Mouse (Mus musculus) neural tube, embryonic 13.5 days (tissue): ENCODE results near the gene Atpaf1. TPM values are rescaled to one million over a fixed set of nuclear protein-coding genes. Genes with fewer than 3 reads are reported as not detected.

ENCODE experiments used
- ATAC-seq: fragments of 200-750 bp; cut with Nextera tagmentation; 2 replicates; pipeline ENCODE4 v1.8.0; 2017; ENCODE audit warnings: low read depth, mild to moderate bottlenecking, moderate TSS enrichment, moderate library complexity
- H3K27ac ChIP-seq: fragments of 300-500 bp; sonication (generic); replicated peaks from 2 replicates; pipeline ENCODE4 v1.5.1; 2015; ENCODE audit warnings: moderate library complexity, mild to moderate bottlenecking, inconsistent platforms
- H3K27me3 ChIP-seq: fragments of 300-500 bp; sonication (generic); 2 replicates; pipeline ENCODE4 v1.6.1; 2015; ENCODE audit warnings: mild to moderate bottlenecking, inconsistent platforms
- H3K36me3 ChIP-seq: fragments of 300-500 bp; sonication (generic); 2 replicates; pipeline ENCODE4 v1.6.1; 2015; ENCODE audit warnings: mild to moderate bottlenecking, inconsistent platforms
- H3K4me1 ChIP-seq: fragments of 300-500 bp; sonication (generic); replicated peaks from 2 replicates; pipeline ENCODE4 v1.6.1; 2015; ENCODE audit warnings: inconsistent platforms
- H3K4me2 ChIP-seq: fragments of 300-500 bp; sonication (generic); 2 replicates; pipeline ENCODE4 v1.6.1; 2015; ENCODE audit warnings: inconsistent platforms, mild to moderate bottlenecking, moderate library complexity
- H3K4me3 ChIP-seq: fragments of 300-500 bp; sonication (generic); 2 replicates; pipeline ENCODE4 v1.5.1; 2015; ENCODE audit warnings: mild to moderate bottlenecking, inconsistent platforms
- H3K9ac ChIP-seq: fragments of 300-500 bp; sonication (generic); 2 replicates; pipeline ENCODE4 v1.6.1; 2015; ENCODE audit warnings: moderate library complexity, mild to moderate bottlenecking, inconsistent platforms
- H3K9me3 ChIP-seq: fragments of 300-500 bp; sonication (generic); 2 replicates; pipeline ENCODE4 v1.6.1; 2016; ENCODE audit warnings: inconsistent platforms
- WGBS: fragments of 180-500 bp; shearing (Covaris S2); methylation state at CpG from one replicate; pipeline ENCODE4 v1.1.7; 2015; 5-methylcytosine and 5-hydroxymethylcytosine counted together
- polyA plus RNA-seq: library from polyadenylated mRNA; unstranded; fragments of >200 nt; fragmentation: Nextera tagmentation; extraction: Ambion mirVana; gene quantifications from 2 replicates; pipeline ENCODE4 v1.2.1, GENCODE M21; 2015

Atpaf1 gene
- polyA plus RNA-seq, 1 experiment from 2014 or later: 38.9 TPM

DNA sequence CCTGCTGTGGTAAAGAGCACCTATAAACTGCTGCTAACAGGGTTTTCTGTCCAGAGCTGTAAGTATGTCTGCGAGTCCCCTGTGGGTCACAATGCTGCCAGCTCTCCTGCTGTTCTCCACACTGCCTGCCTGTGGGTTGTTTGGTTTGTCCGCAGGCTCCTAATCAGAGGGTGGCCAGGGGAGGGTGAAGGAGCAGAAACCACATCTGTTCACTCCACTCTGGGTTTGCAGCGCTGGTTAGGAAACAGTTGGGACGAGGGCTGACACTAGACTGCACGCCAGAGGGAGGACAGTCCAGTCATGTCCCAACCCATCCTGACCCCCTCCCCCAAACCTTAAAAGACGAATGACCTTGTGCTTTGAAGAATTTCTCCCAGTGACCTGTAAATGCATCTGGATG lies 70.5 kb downstream of the Atpaf1 start:
- Histone ChIP-seq H3K4me3 (no peak overlapping the region), H3K4me2 (no peak overlapping the region), H3K27ac (peak overlapping the region; percentile 50; the same call in 1 of the 2 replicates), H3K4me1 (peaks cover 38% of the 10 kb centered on the region), H3K36me3 (peaks cover 35% of the 10 kb centered on the region), H3K9ac (peak overlapping the region; percentile 10; the same call in 1 of the 2 replicates), H3K27me3 (no peaks in the 10 kb centered on the region), H3K9me3 (no peaks in the 10 kb centered on the region)
- WGBS: 49% methylated on average over 6 of the region's 6 CpGs
- ATAC-seq: no peak

DNA sequence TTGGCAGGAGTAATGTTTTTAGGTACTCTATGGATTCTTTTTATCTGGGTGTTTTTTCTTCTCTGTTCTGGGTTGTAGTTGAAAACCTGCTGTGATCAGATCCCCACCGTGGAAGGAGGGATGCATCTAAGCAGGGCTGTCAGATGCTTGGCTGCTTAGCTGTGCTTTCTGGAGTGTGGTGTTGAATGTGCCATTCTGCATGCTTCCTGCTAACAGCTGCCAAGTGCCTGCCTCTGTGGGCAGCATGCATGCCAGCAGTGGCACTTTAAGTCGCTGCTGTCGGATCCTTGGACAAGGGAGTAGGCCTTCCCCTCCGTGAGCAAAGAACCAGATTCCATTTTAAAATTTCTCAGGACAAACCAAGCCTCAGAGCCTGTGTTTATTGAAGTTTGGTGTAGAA lies 71.0 kb downstream of the Atpaf1 start:
- no peaks in the 10 kb centered on the region for H3K27me3 ChIP-seq
- no peak overlapping the region for H3K4me2 ChIP-seq
- H3K9me3 ChIP-seq: no peaks in the 10 kb centered on the region
- no peak for ATAC-seq
- no peak overlapping the region for H3K4me3 ChIP-seq
- H3K36me3 ChIP-seq: peaks cover 37% of the 10 kb centered on the region
- peak overlapping the region; percentile 50; the same call in 1 of the 2 replicates for H3K27ac ChIP-seq
- peaks cover 38% of the 10 kb centered on the region for H3K4me1 ChIP-seq
- WGBS: 61% methylated on average over 4 of the region's 4 CpGs
- H3K9ac ChIP-seq: peak overlapping the region; percentile 10; the same call in 1 of the 2 replicates

DNA sequence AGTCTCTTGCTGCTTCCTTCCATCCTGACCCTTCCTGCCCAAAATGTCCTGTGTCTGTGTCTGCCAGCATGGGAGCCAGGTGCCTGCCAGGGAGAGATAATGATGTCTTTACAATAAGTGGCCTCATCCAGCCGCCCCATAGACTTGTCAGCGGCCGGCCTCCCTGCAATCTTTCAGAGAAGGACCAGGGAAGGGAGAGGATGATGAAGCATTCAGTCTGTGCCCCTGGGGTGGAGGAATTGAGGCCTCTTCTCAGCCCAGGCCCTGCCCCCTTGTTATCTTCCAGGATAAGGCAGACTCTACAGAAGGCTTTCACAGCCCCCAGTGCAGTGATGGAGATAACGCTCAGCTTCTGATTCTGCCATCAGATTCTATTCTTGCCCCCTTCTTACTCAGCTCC lies 71.7 kb downstream of the Atpaf1 start:
- H3K4me3 ChIP-seq: no peak overlapping the region
- H3K4me2 ChIP-seq: no peak overlapping the region
- H3K27me3 ChIP-seq: no peaks in the 10 kb centered on the region
- no peak for ATAC-seq
- H3K4me1 ChIP-seq: peaks cover 31% of the 10 kb centered on the region
- peak overlapping the region; percentile 50 for H3K27ac ChIP-seq
- 35% methylated on average over 4 of the region's 4 CpGs for WGBS
- peaks cover 37% of the 10 kb centered on the region for H3K36me3 ChIP-seq
- no peaks in the 10 kb centered on the region for H3K9me3 ChIP-seq
- 0 out of 2 replicates have a peak overlapping the region, but pooled peaks have one; percentile 9 for H3K9ac ChIP-seq

DNA sequence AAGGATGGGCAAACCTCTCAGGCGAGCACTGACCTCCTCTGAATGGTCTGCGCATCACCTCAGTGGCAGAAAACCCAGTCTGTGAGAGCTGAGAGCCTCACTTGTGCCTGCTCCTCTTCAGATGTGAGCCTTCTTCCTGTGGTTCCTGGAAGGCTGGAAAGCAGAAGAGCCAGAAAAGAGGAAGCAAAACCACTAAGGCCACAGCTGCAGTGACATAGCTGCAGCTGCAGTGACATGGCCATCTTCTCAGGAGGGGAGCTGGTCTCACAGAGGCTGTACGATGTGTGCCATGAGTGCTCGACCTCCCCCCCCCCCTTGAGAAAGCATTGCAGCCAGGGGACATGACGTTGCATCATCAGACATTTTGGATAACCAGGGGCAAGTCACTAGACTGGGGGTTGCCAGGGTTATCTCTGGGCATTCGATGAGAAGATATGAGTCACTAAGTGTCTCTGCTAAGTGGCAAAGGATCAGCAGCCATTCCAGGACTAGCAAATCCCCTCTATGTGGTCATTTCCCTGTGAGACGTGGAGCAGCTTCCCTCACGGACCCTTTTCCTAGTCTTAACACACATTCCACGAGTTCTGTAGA lies 72.8 kb downstream of the Atpaf1 start:
- H3K27me3 ChIP-seq: no peaks in the 10 kb centered on the region
- no peak for ATAC-seq
- no peak overlapping the region for H3K4me2 ChIP-seq
- H3K4me1 ChIP-seq: peaks cover 30% of the 10 kb centered on the region
- no peak overlapping the region; the same call in 1 of the 2 replicates for H3K27ac ChIP-seq
- H3K9ac ChIP-seq: no peak overlapping the region
- WGBS: 81% methylated on average over 9 of the region's 9 CpGs
- H3K36me3 ChIP-seq: peaks cover 28% of the 10 kb centered on the region
- no peak overlapping the region for H3K4me3 ChIP-seq
- H3K9me3 ChIP-seq: no peaks in the 10 kb centered on the region

DNA sequence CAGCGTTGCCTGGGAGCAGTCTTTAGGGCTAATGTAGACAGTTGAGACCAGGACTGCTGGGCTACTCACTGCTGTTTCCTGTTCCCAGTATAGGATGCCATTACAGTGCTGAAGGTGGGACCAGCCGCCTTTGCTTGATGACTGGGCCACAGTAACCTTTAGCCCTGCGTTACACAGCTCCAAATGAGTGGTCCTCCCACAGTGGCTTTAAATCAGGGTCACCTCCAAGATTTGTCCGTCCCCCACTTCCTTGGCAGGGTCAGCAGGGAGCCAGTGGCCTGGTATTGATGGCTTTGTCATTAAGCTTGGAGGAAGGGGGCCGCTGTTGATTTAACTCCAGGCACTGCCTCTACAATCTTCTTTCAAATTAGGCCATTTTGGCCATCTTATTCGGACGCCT lies 78.7 kb downstream of the Atpaf1 start:
- Histone ChIP-seq H3K9ac (no peak overlapping the region), H3K27me3 (no peaks in the 10 kb centered on the region), H3K4me3 (no peak overlapping the region), H3K27ac (peak overlapping the region; percentile 38; the same call in 1 of the 2 replicates), H3K4me2 (no peak overlapping the region), H3K4me1 (peaks cover 17% of the 10 kb centered on the region), H3K36me3 (peaks cover 25% of the 10 kb centered on the region), H3K9me3 (no peaks in the 10 kb centered on the region)
- WGBS: 39% methylated on average over 7 of the region's 7 CpGs
- ATAC-seq: peak; percentile 51; the same call in 1 of the 2 replicates

DNA sequence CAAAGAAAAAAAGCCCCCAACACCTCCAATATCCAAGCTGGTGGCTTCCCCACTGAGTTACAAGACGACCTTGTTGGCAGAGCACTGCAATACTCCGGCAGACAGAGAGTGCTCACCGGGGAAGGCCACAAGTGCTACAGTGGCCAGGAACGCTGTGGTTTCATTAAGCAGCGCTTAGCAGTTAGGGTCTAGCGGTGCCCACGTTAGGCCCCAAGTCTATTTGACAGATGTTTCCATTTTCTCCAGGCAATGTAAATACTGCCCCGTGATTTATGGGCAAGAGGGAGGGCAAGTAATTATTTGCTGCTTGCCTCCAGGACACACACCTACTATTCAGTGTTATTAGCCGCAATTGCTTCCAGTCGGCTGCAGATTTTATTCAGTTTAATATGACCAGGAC lies 79.3 kb downstream of the Atpaf1 start:
- no peaks in the 10 kb centered on the region for H3K27me3 ChIP-seq
- ATAC-seq: peak; percentile 73; the same call in 1 of the 2 replicates
- no peak overlapping the region for H3K4me2 ChIP-seq
- no peak overlapping the region for H3K4me3 ChIP-seq
- 12% methylated on average over 10 of the region's 10 CpGs for WGBS
- peak overlapping the region; percentile 38; the same call in 1 of the 2 replicates for H3K27ac ChIP-seq
- H3K4me1 ChIP-seq: peaks cover 18% of the 10 kb centered on the region
- H3K9ac ChIP-seq: no peak overlapping the region
- no peaks in the 10 kb centered on the region for H3K9me3 ChIP-seq
- peaks cover 25% of the 10 kb centered on the region for H3K36me3 ChIP-seq

Other genes starting within 250 kb of the Atpaf1 start
- not detected in 2 replicates for gene Cyp4a31, start 221.2 kb upstream of the Atpaf1 start, polyA plus RNA-seq
- not detected in 2 replicates for gene Cyp4a32, start 183.8 kb upstream of the Atpaf1 start, polyA plus RNA-seq
- 0.32 and 0.39 TPM in 2 replicates for gene Cyp4b1, start 137.1 kb upstream of the Atpaf1 start, polyA plus RNA-seq
- gene Efcab14, start 47.1 kb upstream of the Atpaf1 start, polyA plus RNA-seq: 21.4 and 23.3 TPM in 2 replicates
- gene Tex38, start 3.8 kb upstream of the Atpaf1 start, polyA plus RNA-seq: 0.39 TPM in 1 of 2 replicates, not detected in the other
- 4.3 and 6.2 TPM in 2 replicates for gene Mob3c, start 43.3 kb downstream of the Atpaf1 start, polyA plus RNA-seq
- gene Mknk1, start 54.4 kb downstream of the Atpaf1 start, polyA plus RNA-seq: 24.3 and 28.7 TPM in 2 replicates
- 0.30 and 0.42 TPM in 2 replicates for gene Kncn, start 99.6 kb downstream of the Atpaf1 start, polyA plus RNA-seq
- 1.2 and 4.1 TPM in 2 replicates for gene 6430628N08Rik, start 105.9 kb downstream of the Atpaf1 start, polyA plus RNA-seq
- 1.6 and 2.0 TPM in 2 replicates for gene Dmbx1, start 155.1 kb downstream of the Atpaf1 start, polyA plus RNA-seq
- 10.7 and 10.8 TPM in 2 replicates for gene Faah, start 233.1 kb downstream of the Atpaf1 start, polyA plus RNA-seq